In the genomic region with DNA sequence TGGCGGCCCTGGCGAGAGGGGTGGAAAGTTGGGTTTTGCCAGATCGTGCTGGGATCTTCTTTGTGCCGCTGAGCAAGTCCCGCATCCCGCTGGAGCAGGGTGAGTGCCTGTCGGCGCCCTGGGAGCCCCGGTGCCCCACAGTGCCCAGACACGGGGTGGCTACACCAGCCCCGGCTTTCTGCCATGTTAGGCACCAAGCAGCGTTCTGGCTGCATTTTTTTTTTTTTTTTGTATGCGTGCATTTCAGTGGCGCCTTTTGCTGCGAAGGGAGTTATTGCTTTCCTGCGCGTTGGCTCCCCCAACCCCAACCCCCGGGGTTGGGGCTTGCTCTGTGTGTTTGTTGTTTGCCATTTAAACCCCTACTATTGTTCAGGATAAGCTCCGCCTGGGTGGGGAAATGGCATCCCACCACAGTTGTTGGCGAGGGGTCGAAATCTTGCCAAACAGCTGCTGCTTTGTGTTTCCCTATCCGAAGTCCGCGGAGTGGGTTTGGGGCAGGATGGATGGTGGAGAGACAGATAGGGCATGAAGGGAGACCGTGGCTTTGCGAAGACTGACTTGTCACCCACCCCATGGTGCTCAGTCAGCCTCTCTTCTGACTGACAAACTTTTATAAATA, we compare ENCODE assay signal across 9 mouse cellular contexts. TPM values are rescaled to one million over a fixed set of nuclear protein-coding genes. Genes with fewer than 3 reads are reported as not detected.
DNase-seq lines count a peak whose midpoint lies in the region; ATAC-seq and TF ChIP-seq lines count a peak whose summit lies in the region.
"Had no signal": no experiment of that assay in that cellular context is flagged by ENCODE, and none has a peak within 500 bp of the region (broad histone marks: within the 10 kb centered on the region; RNA-seq: fewer than 3 reads in every experiment).

No protein-coding gene starts in this region.

- peaks cover 2% of the 10 kb centered on the region for H3K4me1 ChIP-seq in heart, adult 2 months (ENCODE audit: control insufficient read depth, insufficient read depth, low read length)
- H3K4me1 ChIP-seq in ES-E14 (ENCODE audit: control insufficient read depth in 2 of 2, insufficient read depth in 2 of 2, low read length in 2 of 2, poor library complexity in 1 of 2) = peaks cover 0 to 3% of the 10 kb centered on the region in 2 experiments; a peak in 1 of 4 replicates
- no peaks in the 10 kb centered on the region for H3K4me1 ChIP-seq in forebrain, embryonic 11.5 days (replicated peaks; ENCODE audit: control insufficient read depth, insufficient read depth, low read length)
- H3K4me1 ChIP-seq in limb, embryonic 13.5 days = no peaks in the 10 kb centered on the region
- H3K4me1 ChIP-seq in stomach, embryonic 15.5 days = no peaks in the 10 kb centered on the region

- no peaks in the 10 kb centered on the region for H3K36me3 ChIP-seq in heart, adult 2 months (ENCODE audit: control insufficient read depth, insufficient read depth, low read length)
- no peaks in the 10 kb centered on the region for H3K36me3 ChIP-seq in ES-E14 (ENCODE audit: control insufficient read depth, insufficient read depth, low read length, poor library complexity, severe bottlenecking)
- no peaks in the 10 kb centered on the region for H3K36me3 ChIP-seq in forebrain, embryonic 11.5 days (ENCODE audit: control insufficient read depth, insufficient read depth, low read length)
- H3K36me3 ChIP-seq in limb, embryonic 13.5 days = no peaks in the 10 kb centered on the region
- H3K36me3 ChIP-seq in stomach, embryonic 15.5 days = no peaks in the 10 kb centered on the region

- peak; percentile 56 for ATAC-seq in forebrain, embryonic 11.5 days (replicated peaks; ENCODE audit: low FRiP score)
- no peak for ATAC-seq in limb, embryonic 13.5 days (ENCODE audit: low FRiP score, low read depth)
- ATAC-seq in stomach, embryonic 15.5 days (ENCODE audit: insufficient read depth, low FRiP score, low read depth) = no peak
- no peak for ATAC-seq in megakaryocyte-erythroid progenitor cell, adult 5-6 weeks (replicated peaks; ENCODE audit: low FRiP score, low TSS enrichment, poor library complexity, severe bottlenecking)

- 23% methylated on average over 26 of the region's 26 CpGs for WGBS in heart, adult 2 months
- 20% methylated on average over 26 of the region's 26 CpGs for WGBS in forebrain, embryonic 11.5 days
- 15% methylated on average over 26 of the region's 26 CpGs for WGBS in limb, embryonic 13.5 days
- 17% methylated on average over 26 of the region's 26 CpGs for WGBS in stomach, embryonic 15.5 days

- peak overlapping the region; percentile 56 for H3K4me3 ChIP-seq in heart, adult 2 months
- H3K4me3 ChIP-seq in ES-E14 (ENCODE audit: insufficient read depth in 1 of 2, low read depth in 1 of 2, low read length in 2 of 2, poor library complexity in 1 of 2, severe bottlenecking in 1 of 2) = peak overlapping the region; percentile 56 to 72
- peak overlapping the region; percentile 48 for H3K4me3 ChIP-seq in forebrain, embryonic 11.5 days (ENCODE audit: low read depth, low read length)
- H3K4me3 ChIP-seq in limb, embryonic 13.5 days = peak overlapping the region; percentile 54
- H3K4me3 ChIP-seq in stomach, embryonic 15.5 days (replicated peaks) = peak overlapping the region; percentile 53

- H3K9me3 ChIP-seq in ES-E14 (ENCODE audit: control insufficient read depth, insufficient read depth, low read depth, low read length) = no peaks in the 10 kb centered on the region
- H3K9me3 ChIP-seq in forebrain, embryonic 11.5 days (ENCODE audit: control insufficient read depth, low read length) = no peaks in the 10 kb centered on the region
- H3K9me3 ChIP-seq in limb, embryonic 13.5 days = no peaks in the 10 kb centered on the region
- H3K9me3 ChIP-seq in stomach, embryonic 15.5 days = no peaks in the 10 kb centered on the region

- in situ Hi-C loops in ES-E14 (cut with MboI; ENCODE audit: low sequenced_read_pairs in 2 of 2, unreplicated experiment in 2 of 2) = no loop called here

- no peak for TF ChIP-seq CTCF in heart, adult 2 months (IDR thresholded peaks at IDR 0.05)

- H3K4me2 ChIP-seq in forebrain, embryonic 11.5 days (ENCODE audit: low read depth, low read length, severe bottlenecking) = peak overlapping the region; percentile 81
- peak overlapping the region; percentile 89 for H3K4me2 ChIP-seq in limb, embryonic 13.5 days (replicated peaks)
- peak overlapping the region; percentile 82 for H3K4me2 ChIP-seq in stomach, embryonic 15.5 days

- no peak for TF ChIP-seq EP300 in heart, adult 2 months (IDR thresholded peaks at IDR 0.05; ENCODE audit: insufficient read depth, low read depth, low read length)

- no peaks in the 10 kb centered on the region for H3K27me3 ChIP-seq in heart, adult 2 months (ENCODE audit: control insufficient read depth, insufficient read depth, low read length)
- H3K27me3 ChIP-seq in forebrain, embryonic 11.5 days (ENCODE audit: control insufficient read depth, insufficient read depth, low read length) = peaks cover 49% of the 10 kb centered on the region
- H3K27me3 ChIP-seq in limb, embryonic 13.5 days = peaks cover 90% of the 10 kb centered on the region
- H3K27me3 ChIP-seq in stomach, embryonic 15.5 days (replicated peaks) = peaks cover 14% of the 10 kb centered on the region; the same call in 1 of the 2 replicates

- peak overlapping the region; percentile 64 for H3K9ac ChIP-seq in heart, adult 2 months (ENCODE audit: low read depth, low read length)
- H3K9ac ChIP-seq in ES-E14 (ENCODE audit: insufficient read depth, low read depth, low read length, poor library complexity, severe bottlenecking) = no peak overlapping the region
- peak overlapping the region; percentile 51 for H3K9ac ChIP-seq in forebrain, embryonic 11.5 days (ENCODE audit: low read length)
- H3K9ac ChIP-seq in limb, embryonic 13.5 days = peak overlapping the region; percentile 58
- H3K9ac ChIP-seq in stomach, embryonic 15.5 days = peak overlapping the region; percentile 25; the same call in 1 of the 2 replicates

- peak in 1 of 2 experiments; percentile 6 for DNase-seq in heart, adult 2 months
- no peak for DNase-seq in heart, adult 8-10 months (ENCODE audit: low spot score)
- no peak for DNase-seq in ES-E14 (ENCODE audit: low read depth, low spot score)
- DNase-seq in forebrain, embryonic 11.5 days (ENCODE audit: low spot score) = peak; percentile 53
- no peak for DNase-seq in spleen, adult 18-20 months

- no peaks in the 10 kb centered on the region for H3K79me2 ChIP-seq in heart, adult 2 months (replicated peaks; ENCODE audit: control insufficient read depth, insufficient read depth, low read length)

- intact Hi-C loops in heart, adult 2 months (cut with DNase I) = loop anchor here (10.0 kb wide), 1 partner anchor 67 kb away; no protein-coding TSS in a partner anchor

- H3K27ac ChIP-seq in heart, adult 2 months = peak overlapping the region; percentile 73
- no peak overlapping the region for H3K27ac ChIP-seq in ES-E14 (ENCODE audit: insufficient read depth, low read depth, low read length, poor library complexity, severe bottlenecking)
- no peak overlapping the region for H3K27ac ChIP-seq in forebrain, embryonic 11.5 days (ENCODE audit: low read depth, low read length)
- H3K27ac ChIP-seq in limb, embryonic 13.5 days = no peak overlapping the region
- peak overlapping the region; percentile 11; the same call in 1 of the 2 replicates for H3K27ac ChIP-seq in stomach, embryonic 15.5 days

- no peak for TF ChIP-seq POLR2A in heart, adult 2 months (IDR thresholded peaks at IDR 0.05; ENCODE audit: insufficient read depth, low read depth, low read length)

TF ChIP-seq in ES-E14, 5 proteins besides CTCF, POLR2A, EP300 and RAD21:
- TF ChIP-seq HCFC1 (IDR thresholded peaks at IDR 0.05; ENCODE audit: borderline replicate concordance, insufficient read depth, low read length) (no peak), MAFK (IDR thresholded peaks at IDR 0.05; ENCODE audit: insufficient read depth, low read depth, low read length) (no peak), ZNF384 (IDR thresholded peaks at IDR 0.05; ENCODE audit: low read depth, low read length) (no peak), ZC3H11A (IDR thresholded peaks at IDR 0.05; ENCODE audit: borderline replicate concordance, low read depth, low read length) (no peak)

RNA-seq across cellular contexts. Expression of gene Rai2, which starts 1.0 kb away (rescaled TPM):
- 10 to 100 TPM; 37.5 to 48.3 TPM for total RNA-seq in heart, adult 2 months (2021)
- 40.3 and 42.1 TPM in 2 replicates for polyA plus RNA-seq in heart, adult 2 months (2012; rRNA removed)
- 10 to 100 TPM; 46.2 to 51.9 (median 49.6) TPM for total RNA-seq in heart, adult 8-10 months (2022)
- not detected in 2 replicates for total RNA-seq in ES-E14 (2012; rRNA removed)
- polyA plus RNA-seq in forebrain, embryonic 11.5 days (2014; fragmentation: Nextera tagmentation; extraction: Ambion mirVana) = 5.4 and 6.0 TPM in 2 replicates
- 3.8 and 4.4 TPM in 2 replicates for polyA plus RNA-seq in limb, embryonic 13.5 days (2015; fragmentation: Nextera tagmentation; extraction: Ambion mirVana)
- polyA plus RNA-seq in stomach, embryonic 15.5 days (2015; fragmentation: Nextera tagmentation; extraction: Ambion mirVana) = 8.5 and 8.6 TPM in 2 replicates
- not detected in 2 replicates for total RNA-seq in megakaryocyte-erythroid progenitor cell, adult 5-6 weeks (2014; fragmentation: Nextera tagmentation)
- not detected in 2 replicates for total RNA-seq in megakaryocyte-erythroid progenitor cell, adult 5-6 weeks (2017)
- total RNA-seq: MEL had no signal

Comparison
In these comparisons a context has a peak if more than half of its experiments do, and no peak if none do; other contexts are left out.
1. H3K27ac ChIP-seq: peak in heart, adult 2 months (single experiment) and stomach, embryonic 15.5 days (single experiment); none in ES-E14 (single experiment), forebrain, embryonic 11.5 days (single experiment) and limb, embryonic 13.5 days (single experiment).
2. RNA of gene Rai2, which starts 1.0 kb away (total RNA-seq): 46.2 to 51.9 TPM in heart, adult 8-10 months and 37.5 to 48.3 TPM in heart, adult 2 months; not detected in ES-E14 and not detected in megakaryocyte-erythroid progenitor cell, adult 5-6 weeks; every median in the first group is over 10 times any median in the second.
3. Peak in every context shown above with its lines, with median percentiles within 50 percentile points of each other: H3K4me3 ChIP-seq and H3K4me2 ChIP-seq.